Mouse (Mus musculus) lung, embryonic 16.5 days (tissue): ENCODE measurements around the gene Cyp39a1. TPM values are rescaled to one million over a fixed set of nuclear protein-coding genes. Genes with fewer than 3 reads are reported as not detected.
A peak's percentile ranks its signal among the peaks of the same experiment; 100 is the strongest.

Experiments used
- ATAC-seq: fragments of 200-750 bp; cut with Nextera tagmentation; 2 replicates; pipeline ENCODE4 v1.8.0; 2017; ENCODE audit warnings: low read depth, mild to moderate bottlenecking, moderate library complexity
- H3K27ac ChIP-seq: fragments of 300-500 bp; sonication (generic); 2 replicates; pipeline ENCODE4 v1.5.1; 2014; ENCODE audit warnings: mild to moderate bottlenecking, control low read depth, low read length
- H3K27me3 ChIP-seq: fragments of 300-500 bp; sonication (generic); 2 replicates; pipeline ENCODE4 v1.6.1; 2014; ENCODE audit warnings: low read depth, low read length, mixed read lengths; ENCODE audit not compliant: control insufficient read depth, insufficient read depth
- H3K36me3 ChIP-seq: fragments of 300-500 bp; sonication (generic); 2 replicates; pipeline ENCODE4 v1.6.1; 2014; ENCODE audit warnings: low read length; ENCODE audit not compliant: control insufficient read depth, insufficient read depth
- H3K4me1 ChIP-seq: fragments of 300-500 bp; sonication (generic); replicated peaks from 2 replicates; pipeline ENCODE4 v1.6.1; 2014; ENCODE audit warnings: low read length, mixed read lengths; ENCODE audit not compliant: control insufficient read depth, insufficient read depth
- H3K4me2 ChIP-seq: fragments of 300-500 bp; sonication (generic); 2 replicates; pipeline ENCODE4 v1.6.1; 2014; ENCODE audit warnings: low read depth, low read length, control low read depth
- H3K4me3 ChIP-seq: fragments of 300-500 bp; sonication (generic); 2 replicates; pipeline ENCODE4 v1.5.1; 2014; ENCODE audit warnings: mild to moderate bottlenecking, low read length, control low read depth
- H3K9ac ChIP-seq: fragments of 300-500 bp; sonication (generic); 2 replicates; pipeline ENCODE4 v1.6.1; 2014; ENCODE audit warnings: low read length, control low read depth
- H3K9me3 ChIP-seq: fragments of 300-500 bp; sonication (generic); 2 replicates; pipeline ENCODE4 v1.6.1; 2016; ENCODE audit warnings: low read length; ENCODE audit not compliant: control insufficient read depth
- WGBS: fragments of 180-500 bp; shearing (Covaris S2); extraction: QIAGEN DNeasy Blood & Tissue Kit; methylation state at CpG from one replicate; pipeline ENCODE4 v1.1.7; 2014; 5-methylcytosine and 5-hydroxymethylcytosine counted together
- polyA plus RNA-seq: library from polyadenylated mRNA; unstranded; fragments of >200 nt; fragmentation: Nextera tagmentation; extraction: Ambion mirVana; gene quantifications from 2 replicates; pipeline ENCODE4 v1.2.1, GENCODE M21; 2015

Gene Cyp39a1
- polyA plus RNA-seq, result 45.0 and 48.9 TPM in 2 replicates

DNA sequence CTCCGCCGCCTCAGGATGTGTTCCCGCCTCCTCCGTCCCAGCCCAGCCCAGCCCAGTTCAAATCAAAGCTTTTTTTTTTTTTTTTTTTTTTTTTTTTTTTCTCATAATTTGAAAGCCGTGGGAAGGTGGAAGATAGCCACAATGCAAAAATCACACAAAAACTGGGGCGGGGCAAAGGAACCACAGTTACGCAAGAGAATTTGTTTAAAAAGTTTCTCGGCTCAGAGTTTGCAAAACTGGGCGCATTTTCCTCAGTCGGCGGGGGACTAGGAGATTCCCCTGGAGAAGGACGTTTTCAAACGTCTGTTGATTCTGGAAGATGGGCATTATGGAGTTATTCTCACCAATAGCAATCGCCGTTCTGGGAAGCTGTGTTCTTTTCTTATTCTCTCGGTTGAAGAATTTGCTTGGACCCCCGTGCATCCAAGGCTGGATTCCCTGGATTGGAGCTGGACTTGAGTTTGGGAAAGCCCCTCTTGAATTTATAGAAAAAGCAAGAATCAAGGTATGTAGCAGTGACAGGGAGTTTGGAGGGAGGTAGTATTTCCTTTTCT lies at the start of gene Cyp39a1:
Cyp39a1 (plus strand) TSS at position 136 of the 554 bp plus-strand sequence.
- H3K36me3 ChIP-seq, result no peaks in the 10 kb centered on the region
- peak within 1 kb of the TSS; percentile 76 for H3K9ac ChIP-seq
- H3K4me3 ChIP-seq, result peak within 1 kb of the TSS; percentile 76
- no peaks in the 10 kb centered on the region for H3K9me3 ChIP-seq
- WGBS, result under 1% methylated on average over 17 of the region's 17 CpGs
- H3K27ac ChIP-seq, result peak within 1 kb of the TSS; percentile 76
- H3K27me3 ChIP-seq, result no peaks in the 10 kb centered on the region
- peaks cover 21% of the 10 kb centered on the region for H3K4me1 ChIP-seq
- ATAC-seq, result peak; percentile 9; the same call in 1 of the 2 replicates
- H3K4me2 ChIP-seq, result peak within 1 kb of the TSS; percentile 81

DNA sequence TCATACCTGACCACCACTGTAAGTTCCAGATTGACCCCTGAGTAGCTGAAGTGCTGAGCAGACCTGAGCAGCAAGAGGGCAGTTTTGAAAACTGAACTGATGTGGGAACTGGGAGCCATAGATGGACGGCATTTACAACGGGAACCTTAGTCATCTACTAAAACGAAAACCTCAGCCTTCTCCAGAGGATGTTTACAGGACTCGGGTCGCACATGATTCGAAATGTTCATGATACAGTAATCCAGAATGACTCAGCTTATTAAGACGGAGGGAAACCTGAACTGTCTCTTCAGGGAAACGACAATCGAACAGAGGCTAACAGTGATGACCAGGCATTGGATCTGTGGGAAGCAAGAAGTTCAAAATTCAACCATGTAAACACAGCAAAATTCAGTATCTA lies 48.1 kb upstream of the Cyp39a1 start:
- Histone ChIP-seq H3K4me3 (no peak overlapping the region), H3K27me3 (no peaks in the 10 kb centered on the region), H3K4me1 (no peaks in the 10 kb centered on the region), H3K27ac (no peak overlapping the region), H3K9me3 (no peaks in the 10 kb centered on the region), H3K9ac (no peak overlapping the region), H3K4me2 (no peak overlapping the region), H3K36me3 (no peaks in the 10 kb centered on the region)
- no peak for ATAC-seq
- WGBS, result 76% methylated on average over 9 of the region's 9 CpGs

DNA sequence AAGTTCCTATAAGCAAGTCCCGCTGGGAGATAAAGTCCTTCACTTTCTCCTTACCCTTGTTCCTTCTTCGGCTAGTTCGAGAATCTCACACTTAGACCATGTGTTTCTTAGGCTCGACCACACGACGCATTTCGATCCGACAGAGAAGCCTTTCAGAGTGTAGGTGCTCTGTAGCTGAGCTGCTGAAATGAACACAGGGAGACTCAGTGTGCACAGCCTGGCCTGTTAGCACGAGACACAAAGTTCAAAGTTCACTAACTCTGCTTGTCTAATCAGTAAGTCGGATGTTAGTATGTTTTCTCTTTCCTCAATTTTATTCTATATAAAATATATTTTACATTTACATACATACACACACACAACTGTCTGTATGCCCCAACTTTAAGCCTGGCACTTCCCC lies 45.1 kb upstream of the Cyp39a1 start:
- H3K27me3 ChIP-seq, result no peaks in the 10 kb centered on the region
- no peak overlapping the region for H3K27ac ChIP-seq
- WGBS, result 84% methylated on average over 10 of the region's 10 CpGs
- no peaks in the 10 kb centered on the region for H3K9me3 ChIP-seq
- no peaks in the 10 kb centered on the region for H3K36me3 ChIP-seq
- H3K9ac ChIP-seq, result no peak overlapping the region
- ATAC-seq, result no peak
- H3K4me1 ChIP-seq, result no peaks in the 10 kb centered on the region
- H3K4me2 ChIP-seq, result no peak overlapping the region
- no peak overlapping the region for H3K4me3 ChIP-seq

GRCm38 (mm10) chr17:43628246-43628645 lies 39.0 kb upstream of the Cyp39a1 start:
- no peak for ATAC-seq
- Histone ChIP-seq H3K9me3 (no peaks in the 10 kb centered on the region), H3K4me1 (peaks cover 9% of the 10 kb centered on the region), H3K4me2 (no peak overlapping the region), H3K9ac (no peak overlapping the region), H3K27me3 (peaks cover 31% of the 10 kb centered on the region), H3K4me3 (no peak overlapping the region), H3K36me3 (no peaks in the 10 kb centered on the region), H3K27ac (no peak overlapping the region)
- WGBS, result 88% methylated on average over 10 of the region's 10 CpGs

- peaks cover 31% of the 10 kb centered on the region for H3K27me3 ChIP-seq
- ATAC-seq, result no peak
- WGBS, result 23% methylated on average over 24 of the region's 24 CpGs
These were observed 38.2 kb upstream of the Cyp39a1 start for GRCm38 (mm10) chr17:43629026-43629495.

GRCm38 (mm10) chr17:43629496-43630426 lies 37.5 kb upstream of the Cyp39a1 start, which contains the start of gene Tdrd6:
Gene Tdrd6 (minus strand): TSS chr17:43630299.
- ATAC-seq, result peak; percentile 64
- Histone ChIP-seq H3K4me2 (peak within 1 kb of the TSS; percentile 62), H3K4me1 (peaks cover 9% of the 10 kb centered on the region), H3K27ac (no peak within 1 kb of the TSS), H3K36me3 (no peaks in the 10 kb centered on the region), H3K27me3 (peaks cover 31% of the 10 kb centered on the region), H3K9ac (peak within 1 kb of the TSS; percentile 44), H3K9me3 (no peaks in the 10 kb centered on the region), H3K4me3 (peak within 1 kb of the TSS; percentile 43)
- WGBS, result 2% methylated on average over 82 of the region's 83 CpGs

More at GRCm38 (mm10) chr17:43629026-43629495, 38.2 kb upstream of the Cyp39a1 start:
- H3K27ac ChIP-seq, result no peak overlapping the region
- H3K4me1 ChIP-seq, result peaks cover 9% of the 10 kb centered on the region
- peak overlapping the region; percentile 43 for H3K4me3 ChIP-seq
- no peaks in the 10 kb centered on the region for H3K36me3 ChIP-seq
- no peak overlapping the region for H3K9ac ChIP-seq
- H3K4me2 ChIP-seq, result peak overlapping the region; percentile 62
- H3K9me3 ChIP-seq, result no peaks in the 10 kb centered on the region

GRCm38 (mm10) chr17:43630427-43630760 lies 36.8 kb upstream of the Cyp39a1 start:
- no peak for ATAC-seq
- Histone ChIP-seq H3K9me3 (no peaks in the 10 kb centered on the region), H3K4me3 (peak overlapping the region; percentile 43; the same call in 1 of the 2 replicates), H3K27ac (no peak overlapping the region), H3K9ac (no peak overlapping the region; the same call in 1 of the 2 replicates), H3K27me3 (peaks cover 31% of the 10 kb centered on the region), H3K4me1 (peaks cover 9% of the 10 kb centered on the region), H3K36me3 (no peaks in the 10 kb centered on the region), H3K4me2 (peak overlapping the region; percentile 62)
- WGBS, result 44% methylated on average over 13 of the region's 13 CpGs

GRCm38 (mm10) chr17:43637146-43637545 lies 30.1 kb upstream of the Cyp39a1 start:
- no peak overlapping the region for H3K9ac ChIP-seq
- H3K27ac ChIP-seq, result no peak overlapping the region
- no peak for ATAC-seq
- no peaks in the 10 kb centered on the region for H3K27me3 ChIP-seq
- H3K9me3 ChIP-seq, result no peaks in the 10 kb centered on the region; the same call in 1 of the 2 replicates
- no peak overlapping the region for H3K4me2 ChIP-seq
- H3K36me3 ChIP-seq, result no peaks in the 10 kb centered on the region
- no peaks in the 10 kb centered on the region for H3K4me1 ChIP-seq
- no peak overlapping the region for H3K4me3 ChIP-seq
- WGBS, result 85% methylated on average over 4 of the region's 4 CpGs

DNA sequence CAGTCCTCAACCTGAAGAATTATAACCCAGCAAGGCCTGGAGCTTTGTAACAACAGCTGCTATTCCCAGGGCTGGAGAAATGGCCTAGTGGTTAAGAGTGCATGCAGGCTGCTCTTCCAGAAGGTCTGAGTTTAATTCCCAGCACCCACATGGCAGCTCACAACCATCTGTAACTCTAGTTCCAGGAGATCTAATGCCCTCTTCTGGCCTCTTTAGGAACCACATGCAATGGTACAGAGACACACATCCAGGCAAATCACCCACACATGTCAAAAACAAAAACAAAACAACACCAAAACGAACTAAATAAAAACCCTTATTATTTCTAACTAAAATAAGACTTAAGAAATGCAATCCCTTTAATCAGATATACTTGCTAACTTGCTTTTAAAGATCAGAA lies 26.4 kb upstream of the Cyp39a1 start:
- no peak overlapping the region for H3K27ac ChIP-seq
- no peaks in the 10 kb centered on the region; the same call in 1 of the 2 replicates for H3K36me3 ChIP-seq
- no peak overlapping the region for H3K9ac ChIP-seq
- ATAC-seq, result no peak
- H3K27me3 ChIP-seq, result no peaks in the 10 kb centered on the region
- H3K4me1 ChIP-seq, result peaks cover 9% of the 10 kb centered on the region
- WGBS, result 70% methylated on average over 1 of the region's 1 CpGs
- no peak overlapping the region for H3K4me2 ChIP-seq
- no peaks in the 10 kb centered on the region; the same call in 1 of the 2 replicates for H3K9me3 ChIP-seq
- H3K4me3 ChIP-seq, result no peak overlapping the region
